Mouse (Mus musculus) forebrain, embryonic 12.5 days (tissue): ENCODE measurements around the gene Pcdh7. TPM values are rescaled to one million over a fixed set of nuclear protein-coding genes. Genes with fewer than 3 reads are reported as not detected.

ENCODE experiments used
- ATAC-seq: fragments of 200-750 bp; cut with Nextera tagmentation; 2 replicates; pipeline ENCODE4 v1.8.0; 2017; ENCODE audit warnings: moderate TSS enrichment; ENCODE audit not compliant: low FRiP score
- H3K27ac ChIP-seq: fragments of 300-500 bp; sonication (generic); 2 replicates; pipeline ENCODE4 v1.5.1; 2016; ENCODE audit warnings: mild to moderate bottlenecking
- H3K27me3 ChIP-seq: fragments of 300-500 bp; sonication (generic); 2 replicates; pipeline ENCODE4 v1.6.1; 2016; ENCODE audit warnings: mild to moderate bottlenecking
- H3K36me3 ChIP-seq: fragments of 300-500 bp; sonication (generic); replicated peaks from 2 replicates; pipeline ENCODE4 v1.6.1; 2016; ENCODE audit warnings: mild to moderate bottlenecking
- H3K4me1 ChIP-seq: fragments of 300-500 bp; sonication (generic); 2 replicates; pipeline ENCODE4 v1.6.1; 2016
- H3K4me2 ChIP-seq: fragments of 300-500 bp; sonication (generic); 2 replicates; pipeline ENCODE4 v1.6.1; 2016; ENCODE audit warnings: mild to moderate bottlenecking, moderate library complexity
- H3K4me3 ChIP-seq: fragments of 300-500 bp; sonication (generic); replicated peaks from 2 replicates; pipeline ENCODE4 v1.5.1; 2016; ENCODE audit warnings: mild to moderate bottlenecking
- H3K9ac ChIP-seq: fragments of 300-500 bp; sonication (generic); 2 replicates; pipeline ENCODE4 v1.6.1; 2016; ENCODE audit warnings: mild to moderate bottlenecking
- H3K9me3 ChIP-seq: fragments of 300-500 bp; sonication (generic); 2 replicates; pipeline ENCODE4 v1.6.1; 2016
- WGBS: fragments of 180-500 bp; shearing (Covaris S2); methylation state at CpG from one replicate; pipeline ENCODE4 v1.1.7; 2016; 5-methylcytosine and 5-hydroxymethylcytosine counted together
- polyA plus RNA-seq: library from polyadenylated mRNA; unstranded; fragments of >200 nt; fragmentation: Nextera tagmentation; extraction: Ambion mirVana; gene quantifications from 2 replicates; pipeline ENCODE4 v1.2.1, GENCODE M21; 2016

The Pcdh7 gene
- polyA plus RNA-seq, 1 experiment from 2014 or later = 9.4 TPM

DNA sequence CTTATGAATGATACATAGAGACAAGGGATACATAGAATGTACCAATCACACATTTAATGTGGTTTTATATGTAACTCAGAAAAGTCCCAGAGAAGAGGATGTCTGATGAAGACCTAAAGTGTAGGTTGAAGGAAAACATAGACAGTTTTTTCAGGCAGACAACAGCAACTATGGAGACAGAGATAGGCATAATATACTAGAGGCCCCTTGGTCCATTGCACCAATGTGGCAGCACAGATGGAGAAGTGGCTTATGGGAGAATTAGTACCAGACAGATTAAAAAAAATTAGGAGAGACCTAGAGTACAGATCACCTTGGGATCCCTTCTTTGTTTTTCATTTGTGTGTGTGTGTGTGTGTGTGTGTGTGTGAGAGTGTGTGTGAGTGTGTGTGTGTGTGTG lies 41.2 kb downstream of the Pcdh7 start:
- ATAC-seq = no peak
- Histone ChIP-seq H3K4me1 (peaks cover 15% of the 10 kb centered on the region), H3K4me2 (no peak overlapping the region), H3K9ac (no peak overlapping the region), H3K36me3 (no peaks in the 10 kb centered on the region), H3K27me3 (no peaks in the 10 kb centered on the region), H3K4me3 (no peak overlapping the region), H3K9me3 (no peaks in the 10 kb centered on the region), H3K27ac (no peak overlapping the region)

DNA sequence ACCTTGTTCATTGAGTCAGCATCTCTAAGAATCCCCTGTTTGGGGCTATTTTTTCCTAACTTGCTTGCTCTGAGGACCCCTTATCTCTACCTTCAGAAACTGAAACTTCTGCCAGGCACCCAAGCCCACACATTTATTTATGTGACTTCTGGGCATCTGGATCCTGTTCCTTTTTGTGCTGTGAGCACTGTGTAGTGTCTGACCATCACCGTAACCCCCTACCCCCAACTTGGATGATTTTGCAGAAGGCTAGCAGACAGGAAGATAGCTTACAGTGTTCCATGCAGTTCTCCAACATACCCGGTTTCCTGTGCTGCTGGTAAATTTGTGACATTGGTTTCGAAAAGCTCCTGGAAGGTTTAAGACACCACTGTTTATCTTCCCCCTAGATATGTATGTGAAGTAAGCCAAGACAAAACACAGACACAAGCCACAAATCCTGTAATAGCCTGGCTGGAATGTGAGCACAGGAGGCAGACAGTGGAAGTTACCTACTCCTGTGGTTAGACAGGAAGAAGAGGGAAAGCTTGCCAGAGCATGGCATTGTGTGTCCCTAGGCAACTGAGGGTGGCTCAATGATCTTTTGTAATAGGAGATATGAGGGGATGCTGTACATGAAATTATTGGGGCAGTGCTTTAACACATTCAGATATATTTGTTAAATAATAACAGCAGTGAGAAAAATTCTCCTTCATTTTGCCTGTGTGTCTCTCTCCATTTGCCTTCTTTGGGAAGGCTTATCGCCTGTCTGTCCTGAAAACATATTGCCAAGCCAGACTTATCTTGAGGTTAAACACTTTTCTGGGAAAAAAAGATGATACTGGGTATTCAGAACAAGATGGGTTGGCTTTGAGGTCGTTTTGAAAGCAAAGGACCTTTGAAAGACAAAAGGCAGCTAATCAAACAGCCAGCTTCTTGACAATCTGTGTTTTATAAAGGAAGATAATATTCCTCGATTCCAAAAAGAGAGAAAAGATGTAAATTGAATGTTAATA lies 42.6 kb downstream of the Pcdh7 start:
- no peaks in the 10 kb centered on the region for H3K36me3 ChIP-seq
- no peaks in the 10 kb centered on the region for H3K9me3 ChIP-seq
- no peak for ATAC-seq
- no peak overlapping the region for H3K4me2 ChIP-seq
- peaks cover 17% of the 10 kb centered on the region for H3K4me1 ChIP-seq
- WGBS = 72% methylated on average over 6 of the region's 6 CpGs
- H3K9ac ChIP-seq = no peak overlapping the region
- no peaks in the 10 kb centered on the region for H3K27me3 ChIP-seq
- H3K4me3 ChIP-seq = no peak overlapping the region
- H3K27ac ChIP-seq = no peak overlapping the region

DNA sequence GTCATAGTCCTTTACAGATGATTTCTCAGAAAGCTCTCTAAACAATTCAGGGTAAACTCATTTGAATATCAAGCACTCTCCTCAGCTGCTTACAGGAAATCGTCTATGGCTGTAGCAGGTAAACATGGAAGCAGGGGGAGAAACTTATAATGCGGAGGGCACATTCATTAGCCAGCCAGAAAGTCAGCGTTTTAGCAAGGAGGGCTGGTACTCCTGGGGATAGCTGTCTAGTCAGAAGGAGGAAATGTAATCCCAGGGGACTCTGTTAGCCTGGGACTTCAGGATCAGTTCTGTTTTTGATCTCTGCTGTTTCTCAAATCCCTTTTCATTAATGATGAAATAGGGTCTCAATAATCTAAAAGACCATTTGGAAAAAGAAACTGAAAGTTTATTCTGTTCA lies 47.6 kb downstream of the Pcdh7 start:
- no peak overlapping the region for H3K27ac ChIP-seq
- H3K9me3 ChIP-seq = no peaks in the 10 kb centered on the region
- WGBS = 28% methylated on average over 3 of the region's 3 CpGs
- ATAC-seq = no peak
- no peak overlapping the region for H3K4me3 ChIP-seq
- peaks cover 3% of the 10 kb centered on the region; the same call in 1 of the 2 replicates for H3K4me1 ChIP-seq
- no peak overlapping the region for H3K4me2 ChIP-seq
- H3K9ac ChIP-seq = no peak overlapping the region
- H3K27me3 ChIP-seq = no peaks in the 10 kb centered on the region
- H3K36me3 ChIP-seq = no peaks in the 10 kb centered on the region

DNA sequence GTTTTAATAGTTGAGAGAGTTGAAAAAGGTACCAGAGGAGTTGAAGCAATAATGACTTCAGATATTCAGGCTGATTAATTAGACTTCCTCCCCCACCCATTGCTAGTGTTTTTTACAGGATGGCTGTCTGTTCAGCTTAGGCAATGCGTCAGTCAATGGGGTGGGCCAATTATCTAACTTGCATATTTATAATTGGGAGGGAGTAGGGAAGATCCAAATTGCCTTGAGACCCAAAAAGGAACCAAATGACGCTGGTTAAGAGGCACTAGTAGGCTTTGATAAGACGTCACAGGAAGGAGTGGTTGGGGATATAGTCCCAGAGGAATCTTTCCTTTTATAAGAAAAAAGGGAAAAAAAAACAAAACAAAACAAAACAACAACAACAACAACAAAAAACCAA lies 49.6 kb downstream of the Pcdh7 start:
- H3K27me3 ChIP-seq = no peaks in the 10 kb centered on the region
- H3K4me2 ChIP-seq = no peak overlapping the region
- no peak for ATAC-seq
- H3K36me3 ChIP-seq = no peaks in the 10 kb centered on the region
- 56% methylated on average over 3 of the region's 3 CpGs for WGBS
- H3K4me1 ChIP-seq = peaks cover 2% of the 10 kb centered on the region; the same call in 1 of the 2 replicates
- no peak overlapping the region for H3K4me3 ChIP-seq
- H3K27ac ChIP-seq = no peak overlapping the region
- no peaks in the 10 kb centered on the region for H3K9me3 ChIP-seq
- no peak overlapping the region for H3K9ac ChIP-seq

DNA sequence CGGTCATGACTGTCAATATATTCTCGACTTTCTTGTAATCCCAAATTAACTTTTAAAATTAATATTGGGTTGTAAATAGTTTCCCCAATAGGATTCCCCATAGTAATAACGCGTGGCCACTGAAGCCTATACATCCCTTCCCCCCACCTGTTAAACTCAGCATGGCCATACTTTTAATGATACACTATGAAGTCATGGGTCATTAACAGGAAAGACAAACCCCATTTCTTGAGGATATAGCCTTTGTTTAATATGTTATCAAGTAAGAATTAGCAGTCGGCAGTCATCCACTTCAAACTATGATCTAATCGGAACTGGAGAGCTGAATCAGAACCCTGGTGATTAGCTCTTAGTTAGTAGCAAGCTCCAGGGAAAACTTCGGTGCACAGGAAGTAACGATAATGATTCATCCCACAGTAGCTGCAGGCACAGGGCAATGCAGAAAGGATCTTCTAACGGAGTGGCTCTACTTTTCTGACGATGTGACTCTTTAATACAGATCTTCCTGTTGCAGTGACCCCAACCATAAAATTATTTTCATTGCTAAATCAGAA lies 50.8 kb downstream of the Pcdh7 start:
- Histone ChIP-seq H3K36me3 (no peaks in the 10 kb centered on the region), H3K9ac (no peak overlapping the region), H3K27me3 (no peaks in the 10 kb centered on the region), H3K4me3 (no peak overlapping the region), H3K4me2 (no peak overlapping the region), H3K4me1 (peaks cover 2% of the 10 kb centered on the region; the same call in 1 of the 2 replicates), H3K27ac (no peak overlapping the region), H3K9me3 (no peaks in the 10 kb centered on the region)
- 84% methylated on average over 10 of the region's 10 CpGs for WGBS
- no peak for ATAC-seq

DNA sequence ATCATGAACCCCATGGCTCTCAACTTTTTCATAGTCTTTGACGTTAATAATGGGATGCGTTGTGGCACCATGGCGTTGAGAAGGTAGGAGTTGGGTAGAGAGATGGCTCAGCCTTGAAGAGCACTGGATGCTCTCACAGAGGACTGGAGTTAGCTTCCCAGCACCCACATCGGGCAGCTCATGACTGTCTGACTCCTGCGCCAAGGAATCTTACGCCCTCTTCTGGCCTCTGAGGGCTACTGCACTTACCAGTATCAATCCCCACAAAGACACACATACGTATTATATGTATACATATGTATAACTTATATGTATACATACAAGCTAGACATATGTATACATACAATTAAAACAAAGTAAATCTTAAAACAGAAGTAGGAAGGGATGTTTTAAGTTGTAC lies 51.9 kb downstream of the Pcdh7 start:
- no peak for ATAC-seq
- no peaks in the 10 kb centered on the region for H3K36me3 ChIP-seq
- H3K27ac ChIP-seq = no peak overlapping the region
- H3K4me3 ChIP-seq = no peak overlapping the region
- H3K9ac ChIP-seq = no peak overlapping the region
- peaks cover 2% of the 10 kb centered on the region; the same call in 1 of the 2 replicates for H3K4me1 ChIP-seq
- no peak overlapping the region for H3K4me2 ChIP-seq
- H3K9me3 ChIP-seq = no peaks in the 10 kb centered on the region
- H3K27me3 ChIP-seq = no peaks in the 10 kb centered on the region
- 96% methylated on average over 7 of the region's 7 CpGs for WGBS

DNA sequence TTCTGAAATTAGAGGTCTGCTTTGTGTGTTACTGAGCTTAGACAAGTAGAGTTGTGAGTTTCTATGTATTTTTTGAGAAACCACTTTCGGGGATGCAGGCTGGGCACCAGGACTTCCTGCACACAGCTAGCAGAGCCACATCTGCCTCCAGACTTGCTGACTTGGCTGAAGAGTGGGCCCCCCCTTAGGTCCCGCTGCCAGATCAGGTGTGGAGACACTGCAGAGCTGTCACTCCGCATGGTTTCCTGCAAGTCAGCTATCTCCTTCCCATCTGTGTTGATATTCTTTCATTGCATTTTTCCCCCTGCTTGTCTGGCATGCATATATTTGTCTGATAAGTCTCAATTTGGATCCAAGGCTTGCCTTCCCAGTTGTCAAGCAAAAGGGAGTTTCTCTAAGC lies 52.6 kb downstream of the Pcdh7 start:
- no peaks in the 10 kb centered on the region for H3K36me3 ChIP-seq
- ATAC-seq = no peak
- 80% methylated on average over 3 of the region's 3 CpGs for WGBS

DNA sequence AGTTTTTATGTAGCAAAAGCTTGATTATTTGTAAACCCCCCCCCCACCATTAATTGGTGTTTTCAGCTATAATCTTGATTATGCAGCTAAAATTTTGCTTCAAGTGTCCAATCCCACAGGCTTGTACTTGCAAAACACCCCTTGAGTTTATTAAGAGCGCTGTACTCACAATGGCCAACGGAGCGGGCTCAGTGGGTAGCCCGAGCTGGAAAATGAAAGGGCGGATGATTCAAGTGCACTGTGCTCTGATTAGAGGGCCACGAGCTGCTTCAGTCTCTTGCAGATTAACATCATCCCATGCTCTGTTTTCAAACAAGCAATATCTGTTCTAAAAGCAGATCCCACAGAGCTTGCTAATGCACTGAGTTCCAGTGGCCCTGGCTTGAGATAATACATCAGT lies 53.4 kb downstream of the Pcdh7 start:
- no peaks in the 10 kb centered on the region for H3K27me3 ChIP-seq
- no peaks in the 10 kb centered on the region for H3K36me3 ChIP-seq
- H3K4me3 ChIP-seq = no peak overlapping the region
- 0 out of 2 replicates have a peak, but pooled peaks have one; percentile 44 for ATAC-seq
- H3K27ac ChIP-seq = no peak overlapping the region
- H3K4me1 ChIP-seq = no peaks in the 10 kb centered on the region
- H3K9ac ChIP-seq = no peak overlapping the region
- 50% methylated on average over 6 of the region's 6 CpGs for WGBS
- H3K9me3 ChIP-seq = no peaks in the 10 kb centered on the region
- no peak overlapping the region for H3K4me2 ChIP-seq

More for the DNA sequence above, 52.6 kb downstream of the Pcdh7 start:
- Histone ChIP-seq H3K27me3 (no peaks in the 10 kb centered on the region), H3K4me1 (peaks cover under 1% of the 10 kb centered on the region; the same call in 1 of the 2 replicates), H3K4me2 (no peak overlapping the region), H3K4me3 (no peak overlapping the region), H3K9me3 (no peaks in the 10 kb centered on the region), H3K27ac (no peak overlapping the region), H3K9ac (no peak overlapping the region)

DNA sequence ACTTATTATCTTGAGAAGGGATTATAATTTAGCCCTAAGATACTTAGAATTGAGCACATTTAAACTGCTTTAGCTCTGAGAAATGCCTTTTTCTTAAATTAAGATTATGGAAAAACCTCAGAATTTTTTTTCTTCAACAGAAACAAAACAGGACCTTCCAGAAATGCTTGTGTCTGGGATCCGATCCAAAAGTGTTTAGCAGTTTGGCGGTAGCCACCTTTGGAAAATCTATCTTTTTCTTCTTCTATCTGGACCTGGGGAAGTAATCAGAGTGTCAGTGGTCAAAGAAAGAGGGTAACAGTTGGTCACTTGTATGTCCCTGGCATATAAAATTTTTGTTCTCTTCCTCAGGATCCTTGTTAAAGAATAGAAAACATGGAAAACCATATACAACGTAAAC lies 54.9 kb downstream of the Pcdh7 start:
- Histone ChIP-seq H3K27me3 (no peaks in the 10 kb centered on the region), H3K4me3 (no peak overlapping the region), H3K4me1 (no peaks in the 10 kb centered on the region), H3K9me3 (no peaks in the 10 kb centered on the region), H3K9ac (no peak overlapping the region), H3K36me3 (no peaks in the 10 kb centered on the region), H3K4me2 (no peak overlapping the region), H3K27ac (no peak overlapping the region)
- WGBS = 92% methylated on average over 3 of the region's 3 CpGs
- ATAC-seq = no peak

DNA sequence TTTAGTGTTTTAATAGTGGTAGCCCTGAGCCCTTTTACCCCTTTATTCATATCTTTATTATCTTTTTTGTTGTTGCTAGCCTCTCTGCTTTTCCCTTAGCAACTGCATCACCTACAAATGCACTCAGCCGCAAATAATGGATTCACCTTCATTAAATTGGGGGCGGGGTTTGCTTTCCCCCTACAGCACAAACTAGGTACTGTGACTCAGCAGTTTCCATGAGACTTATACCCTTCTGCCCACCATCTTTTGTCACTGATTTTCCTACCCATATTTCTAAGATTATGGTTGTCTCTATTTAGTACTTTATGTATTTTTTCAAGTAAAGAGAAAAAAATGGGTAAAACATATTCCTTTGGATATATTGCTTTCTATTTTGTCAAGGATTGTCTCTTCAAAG lies 56.7 kb downstream of the Pcdh7 start:
- no peaks in the 10 kb centered on the region for H3K4me1 ChIP-seq
- H3K4me2 ChIP-seq = no peak overlapping the region
- H3K9ac ChIP-seq = no peak overlapping the region
- 84% methylated on average over 2 of the region's 2 CpGs for WGBS
- H3K27me3 ChIP-seq = no peaks in the 10 kb centered on the region
- H3K4me3 ChIP-seq = no peak overlapping the region
- no peaks in the 10 kb centered on the region for H3K36me3 ChIP-seq
- no peaks in the 10 kb centered on the region for H3K9me3 ChIP-seq
- H3K27ac ChIP-seq = no peak overlapping the region
- no peak for ATAC-seq

DNA sequence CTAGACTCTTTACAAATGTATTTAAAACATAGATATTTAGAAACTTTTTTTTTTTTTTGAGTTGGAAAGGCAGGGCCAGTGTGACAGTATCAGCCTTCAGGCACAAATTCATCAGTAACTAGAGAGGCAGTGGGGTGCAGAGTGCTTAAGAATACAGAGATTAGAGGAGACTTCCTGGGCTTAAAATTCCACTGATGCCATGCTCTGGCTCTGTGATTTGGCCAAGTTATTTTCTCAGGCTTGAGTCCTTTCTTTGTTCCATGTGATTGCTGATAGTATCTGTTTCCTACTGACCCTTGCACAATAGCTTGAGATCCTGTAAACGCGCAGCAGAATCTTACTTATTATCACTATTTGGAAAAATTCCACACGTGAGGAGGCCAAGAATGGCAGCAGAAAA lies 60.3 kb downstream of the Pcdh7 start:
- ATAC-seq = no peak
- H3K27ac ChIP-seq = no peak overlapping the region
- no peaks in the 10 kb centered on the region for H3K27me3 ChIP-seq
- no peaks in the 10 kb centered on the region for H3K9me3 ChIP-seq
- H3K4me3 ChIP-seq = no peak overlapping the region
- no peak overlapping the region for H3K4me2 ChIP-seq
- H3K36me3 ChIP-seq = no peaks in the 10 kb centered on the region
- H3K4me1 ChIP-seq = no peaks in the 10 kb centered on the region
- no peak overlapping the region for H3K9ac ChIP-seq
- 43% methylated on average over 3 of the region's 3 CpGs for whole genome bisulfite sequencing

DNA sequence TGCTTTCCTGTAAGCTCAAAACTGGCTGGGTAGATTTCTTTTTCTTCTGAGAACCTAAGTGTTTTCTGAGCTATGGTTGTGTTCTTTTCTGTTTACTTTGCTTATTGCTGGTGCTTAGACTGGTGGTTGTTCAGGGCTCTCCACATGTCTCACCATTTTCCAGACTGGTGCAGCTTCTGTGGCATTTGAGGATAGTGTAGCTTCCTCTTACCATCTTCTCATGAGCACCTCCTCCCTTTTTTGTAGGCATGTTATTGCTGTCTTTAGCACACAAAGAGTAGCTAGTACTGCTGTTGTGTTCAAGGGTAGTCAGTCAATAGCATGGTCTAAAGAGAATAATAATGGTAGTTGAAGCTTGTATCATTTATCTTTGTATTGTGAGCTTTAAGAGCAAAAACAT lies 62.2 kb downstream of the Pcdh7 start:
- no peak overlapping the region for H3K4me2 ChIP-seq

DNA sequence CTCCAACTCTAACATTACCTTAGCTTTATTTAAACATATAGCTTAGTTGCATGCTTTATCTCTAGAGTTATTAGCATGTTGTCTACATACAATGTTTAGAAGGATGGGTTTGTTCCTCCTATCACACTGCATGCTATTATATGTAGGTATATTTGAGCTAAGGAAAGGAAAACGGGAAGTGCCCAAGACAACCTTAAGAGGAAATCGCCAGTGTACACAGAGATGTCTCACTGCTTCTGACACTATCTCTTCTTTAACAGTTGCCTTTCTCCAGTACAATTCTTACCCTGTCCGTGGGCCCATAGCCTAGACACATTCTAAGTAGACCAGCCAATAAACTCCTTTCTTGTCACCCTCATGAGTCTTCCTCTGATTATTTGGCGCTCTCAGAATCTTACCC lies 62.8 kb downstream of the Pcdh7 start:
- no peak overlapping the region for H3K27ac ChIP-seq
- no peaks in the 10 kb centered on the region for H3K4me1 ChIP-seq
- no peaks in the 10 kb centered on the region for H3K36me3 ChIP-seq
- no peak overlapping the region for H3K9ac ChIP-seq
- no peaks in the 10 kb centered on the region for H3K27me3 ChIP-seq
- no peak for ATAC-seq
- no peak overlapping the region for H3K4me2 ChIP-seq
- H3K4me3 ChIP-seq = no peak overlapping the region
- 90% methylated on average over 4 of the region's 4 CpGs for WGBS
- H3K9me3 ChIP-seq = no peaks in the 10 kb centered on the region

More for the DNA sequence above, 62.2 kb downstream of the Pcdh7 start:
- H3K4me1 ChIP-seq = no peaks in the 10 kb centered on the region
- ATAC-seq = no peak
- H3K9ac ChIP-seq = no peak overlapping the region
- H3K27me3 ChIP-seq = no peaks in the 10 kb centered on the region
- H3K9me3 ChIP-seq = no peaks in the 10 kb centered on the region
- H3K36me3 ChIP-seq = no peaks in the 10 kb centered on the region
- no peak overlapping the region for H3K27ac ChIP-seq
- no peak overlapping the region for H3K4me3 ChIP-seq
